Mouse (Mus musculus): Measurements from ENCODE around the gene H2-T3. TPM values are rescaled to one million over a fixed set of nuclear protein-coding genes. Genes with fewer than 3 reads are reported as not detected.
"Not testable (repeated sequence)": the region's sequence is repeated elsewhere in the genome, so short reads cannot be mapped to it uniquely, and the experiment has no call there.

The H2-T3 gene
- under 1 TPM; 0.18 to 0.27 TPM for total RNA-seq (2021)
- long read RNA-seq, experiment 1 = 0 reads
- long read RNA-seq, experiment 2 = 0 reads

GRCm38 (mm10) chr17:36190169-36190507 is at the start of gene H2-T3:
Gene H2-T3, minus strand, starts transcription at chr17:36190287.
- DNase-seq (ENCODE audit: low spot score in 2 of 2) = no peak

- no peak for DNase-seq (ENCODE audit: low spot score in 2 of 2)
Observed at GRCm38 (mm10) chr17:36237321-36237921, 47.3 kb upstream of the H2-T3 start.

GRCm38 (mm10) chr17:36235300-36235699 is 45.2 kb upstream of the H2-T3 start:
- DNase-seq (ENCODE audit: low spot score in 2 of 2) = not testable (repeated sequence)

GRCm38 (mm10) chr17:36233572-36233971 is 43.5 kb upstream of the H2-T3 start:
- no peak for DNase-seq (ENCODE audit: low spot score in 2 of 2)

- DNase-seq (ENCODE audit: low spot score in 2 of 2) = peak; percentile 73 to 89
Observed at GRCm38 (mm10) chr17:36231318-36231717, 41.2 kb upstream of the H2-T3 start.

- DNase-seq (ENCODE audit: low spot score in 2 of 2) = no peak
Observed at GRCm38 (mm10) chr17:36229046-36229445, 39.0 kb upstream of the H2-T3 start.

GRCm38 (mm10) chr17:36226921-36227320 is 36.8 kb upstream of the H2-T3 start:
- DNase-seq (ENCODE audit: low spot score in 2 of 2) = no peak

GRCm38 (mm10) chr17:36225231-36225824 is 35.2 kb upstream of the H2-T3 start:
- DNase-seq (ENCODE audit: low spot score in 2 of 2) = no peak

GRCm38 (mm10) chr17:36224451-36224850 is 34.4 kb upstream of the H2-T3 start:
- no peak for DNase-seq (ENCODE audit: low spot score in 2 of 2)

GRCm38 (mm10) chr17:36218594-36219155 is 28.6 kb upstream of the H2-T3 start:
- DNase-seq (ENCODE audit: low spot score in 2 of 2) = no peak

GRCm38 (mm10) chr17:36215586-36215985 is 25.5 kb upstream of the H2-T3 start:
- no peak for DNase-seq (ENCODE audit: low spot score in 2 of 2)

- no peak for DNase-seq (ENCODE audit: low spot score in 2 of 2)
Observed at GRCm38 (mm10) chr17:36206846-36207245, 16.8 kb upstream of the H2-T3 start.

- DNase-seq (ENCODE audit: low spot score in 2 of 2) = no peak
Observed at GRCm38 (mm10) chr17:36205862-36206261, 15.8 kb upstream of the H2-T3 start.

GRCm38 (mm10) chr17:36205456-36205855 is 15.4 kb upstream of the H2-T3 start:
- DNase-seq (ENCODE audit: low spot score in 2 of 2) = no peak

GRCm38 (mm10) chr17:36201851-36202250 is 11.8 kb upstream of the H2-T3 start:
- DNase-seq (ENCODE audit: low spot score in 2 of 2) = no peak

GRCm38 (mm10) chr17:36198317-36198716 is 8.2 kb upstream of the H2-T3 start:
- DNase-seq (ENCODE audit: low spot score in 2 of 2) = no peak

GRCm38 (mm10) chr17:36194471-36194870 is 4.4 kb upstream of the H2-T3 start:
- no peak for DNase-seq (ENCODE audit: low spot score in 2 of 2)

GRCm38 (mm10) chr17:36193546-36194141 is 3.6 kb upstream of the H2-T3 start:
- DNase-seq (ENCODE audit: low spot score in 2 of 2) = peak in 1 of 2 experiments; percentile 58

GRCm38 (mm10) chr17:36192371-36192770 is 2.3 kb upstream of the H2-T3 start:
- no peak for DNase-seq (ENCODE audit: low spot score in 2 of 2)

GRCm38 (mm10) chr17:36189491-36190168 is 457 bp downstream of the H2-T3 start:
- no peak for DNase-seq (ENCODE audit: low spot score in 2 of 2)

GRCm38 (mm10) chr17:36187540-36187939 is 2.5 kb downstream of the H2-T3 start:
- DNase-seq (ENCODE audit: low spot score in 2 of 2) = no peak

- no peak for DNase-seq (ENCODE audit: low spot score in 2 of 2)
Observed at GRCm38 (mm10) chr17:36182212-36182611, 7.9 kb downstream of the H2-T3 start.
